Mouse (Mus musculus) ovary, adult 18-20 months (tissue): ENCODE measurements around the gene Cyb5rl.
A peak's percentile ranks its signal among the peaks of the same experiment; 100 is the strongest.
"Not testable (repeated sequence)": the region's sequence is repeated elsewhere in the genome, so short reads cannot be mapped to it uniquely, and the experiment has no call there.

Experiments used
- DNase-seq: peaks from one replicate; pipeline ENCODE4 v3.0.0; 2022; ENCODE audit warnings: low spot score, mixed read lengths

The Cyb5rl gene

DNA sequence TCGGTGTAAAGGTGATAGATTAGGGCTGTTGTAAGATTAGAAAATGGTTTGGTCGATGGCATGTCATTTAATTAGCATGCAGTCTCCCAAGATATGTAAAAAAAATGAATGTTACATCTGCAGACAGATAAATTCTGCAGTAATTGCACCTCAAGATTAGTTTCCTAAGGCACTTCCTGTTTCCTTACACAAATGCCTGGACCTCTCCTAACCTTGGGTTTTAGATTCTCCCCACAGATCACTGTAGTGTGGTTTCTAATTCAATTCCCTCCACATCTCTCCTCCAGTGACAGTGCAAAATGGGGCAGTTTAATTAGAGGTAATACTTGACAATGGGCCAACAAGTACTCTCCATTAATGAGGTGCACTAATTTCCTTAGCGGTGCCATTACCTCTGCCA, 3.6 kb upstream of the Cyb5rl start:
- no peak for DNase-seq

DNA sequence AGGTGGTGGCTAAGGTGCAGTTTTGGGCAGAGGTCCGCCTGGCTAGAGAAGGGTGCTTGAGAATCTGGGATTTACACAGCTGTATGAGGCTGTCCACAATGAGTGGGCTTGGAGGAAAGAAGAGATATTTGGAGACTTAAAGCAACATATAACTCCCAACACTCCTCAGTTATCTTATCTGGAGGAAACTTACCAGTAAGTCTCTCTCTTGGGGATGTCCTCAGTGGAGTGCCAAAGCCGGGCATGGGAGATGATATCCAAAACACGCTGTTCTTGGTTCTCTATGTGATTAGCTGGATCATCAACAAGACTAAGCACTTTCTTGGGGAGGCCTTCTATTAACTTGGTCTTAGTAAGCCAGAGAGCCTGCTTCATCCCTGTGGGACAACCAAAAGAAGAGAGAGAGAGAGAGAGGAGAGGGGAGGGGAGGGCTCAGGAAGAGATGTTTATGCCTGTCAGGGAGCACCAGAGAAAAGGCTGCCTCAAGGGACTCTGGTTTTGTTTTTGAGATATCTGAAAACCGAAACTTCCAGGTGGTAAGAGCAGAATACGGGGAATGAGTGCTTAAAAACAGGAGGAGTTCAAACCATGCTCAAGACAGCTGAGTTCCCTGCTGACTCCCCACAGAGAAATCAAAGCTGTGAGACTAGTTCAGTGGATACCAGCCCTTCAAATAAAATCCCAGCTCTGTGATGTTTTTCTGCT, 2.2 kb upstream of the Cyb5rl start:
- DNase-seq: no peak

DNA sequence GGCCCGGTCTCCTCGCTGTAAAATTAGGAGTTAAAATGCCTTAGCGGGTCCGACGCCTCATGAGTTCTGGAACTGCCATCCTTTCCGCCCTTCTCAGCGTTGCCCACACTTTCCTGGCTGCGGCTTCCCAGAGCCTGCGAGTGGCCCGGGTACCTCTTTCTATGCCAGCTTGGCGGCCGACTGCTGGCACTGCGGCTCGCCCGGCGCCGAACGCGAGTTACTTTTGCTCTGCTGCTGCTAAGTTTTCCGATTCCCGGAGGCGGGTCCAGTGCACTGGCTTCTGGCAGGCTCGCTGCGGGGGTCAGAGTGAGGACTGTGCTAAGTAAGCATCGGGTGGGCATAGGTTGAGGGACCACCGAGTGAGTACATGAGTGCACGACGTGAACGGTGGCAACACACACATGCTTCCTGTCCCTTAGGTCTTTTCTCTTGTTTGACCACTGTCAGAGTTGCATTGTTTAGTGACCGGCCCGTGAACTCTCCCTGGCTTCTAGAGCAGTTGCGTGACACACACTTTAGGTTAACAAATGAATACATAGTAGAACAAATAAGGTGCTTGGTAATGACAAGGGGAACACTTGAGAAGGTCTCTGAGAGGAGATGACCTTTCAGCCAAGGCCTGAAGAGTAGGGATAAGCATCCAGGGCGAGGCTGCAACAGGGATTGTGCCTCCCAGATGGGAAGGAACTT, 508 bp downstream of the Cyb5rl start:
- DNase-seq: no peak

DNA sequence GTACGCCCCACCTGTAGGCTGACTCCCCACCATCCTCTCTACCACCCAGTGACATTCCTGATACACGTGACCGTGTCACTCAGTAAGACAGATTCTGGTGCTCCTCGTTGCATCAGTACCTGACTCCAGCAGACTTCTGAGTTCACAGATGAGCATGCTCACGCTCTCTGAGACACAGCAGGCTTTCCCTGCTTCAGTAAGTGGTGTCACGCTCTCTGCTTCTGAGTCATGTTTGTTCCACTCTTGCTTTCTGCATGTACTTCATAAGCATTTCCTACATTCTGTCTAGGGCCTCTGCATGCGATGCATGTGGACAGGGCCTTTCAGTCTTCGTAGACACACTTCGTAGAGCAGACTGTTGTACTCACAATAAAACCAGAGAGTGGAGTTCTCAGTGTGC, 5.6 kb downstream of the Cyb5rl start:
- DNase-seq: no peak

DNA sequence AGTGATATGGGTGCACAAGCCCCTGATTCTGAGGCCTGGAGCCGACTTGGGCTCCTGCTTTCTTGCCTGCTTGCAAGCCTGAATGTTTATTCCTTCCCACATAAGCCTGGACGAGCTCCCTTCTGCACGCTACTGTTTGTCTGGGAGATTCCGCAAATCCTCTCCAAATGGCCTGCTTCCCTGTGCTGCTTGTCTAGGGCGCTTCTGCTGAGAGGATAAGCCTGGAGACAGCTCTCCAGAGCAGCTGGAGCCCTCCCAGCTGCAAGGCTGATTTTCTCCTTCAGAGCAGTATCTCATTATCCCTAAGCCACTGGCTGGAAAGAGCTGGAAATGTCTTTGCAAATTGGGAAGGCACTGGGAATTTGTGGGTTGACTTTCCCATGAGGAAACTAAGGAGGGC, 8.7 kb downstream of the Cyb5rl start:
- no peak for DNase-seq

DNA sequence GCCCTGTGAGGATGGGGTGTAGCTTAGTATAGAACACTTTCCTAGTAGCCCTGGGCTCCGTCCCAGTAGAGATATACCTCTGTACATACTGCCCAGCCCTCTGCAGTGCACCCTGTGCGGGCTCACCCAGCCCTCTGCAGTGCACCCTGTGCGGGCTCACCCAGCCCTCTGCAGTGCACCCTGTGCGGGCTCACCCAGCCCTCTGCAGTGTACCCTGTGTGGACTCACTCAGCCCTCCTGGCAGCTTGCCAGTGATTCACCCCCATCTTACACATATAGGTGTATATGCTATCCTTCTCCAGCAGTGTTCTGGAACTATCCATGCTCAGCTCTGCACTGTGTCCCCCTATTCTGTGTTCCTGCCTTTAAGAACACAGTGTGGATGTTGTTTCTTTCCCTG, 12.1 kb downstream of the Cyb5rl start:
- no peak for DNase-seq

DNA sequence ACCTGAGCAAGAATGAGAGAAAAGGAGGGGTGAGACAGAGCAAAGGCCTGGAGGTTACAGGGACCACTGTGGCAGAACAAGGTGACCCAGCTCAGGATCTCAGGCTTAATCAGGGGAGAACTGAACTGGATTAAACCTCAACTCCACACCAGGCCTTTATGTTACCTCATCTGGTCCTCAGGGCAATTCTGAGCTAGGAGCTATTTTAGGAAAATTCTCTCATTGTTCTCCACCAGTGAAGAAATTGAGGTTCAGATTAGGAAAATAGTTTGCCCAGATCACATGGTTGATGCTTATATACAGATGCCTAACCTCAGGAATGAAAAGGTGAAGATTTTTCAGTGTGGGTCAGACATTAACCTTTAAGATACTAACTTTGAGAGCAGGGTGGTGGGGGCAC, 12.9 kb downstream of the Cyb5rl start:
- DNase-seq: no peak

DNA sequence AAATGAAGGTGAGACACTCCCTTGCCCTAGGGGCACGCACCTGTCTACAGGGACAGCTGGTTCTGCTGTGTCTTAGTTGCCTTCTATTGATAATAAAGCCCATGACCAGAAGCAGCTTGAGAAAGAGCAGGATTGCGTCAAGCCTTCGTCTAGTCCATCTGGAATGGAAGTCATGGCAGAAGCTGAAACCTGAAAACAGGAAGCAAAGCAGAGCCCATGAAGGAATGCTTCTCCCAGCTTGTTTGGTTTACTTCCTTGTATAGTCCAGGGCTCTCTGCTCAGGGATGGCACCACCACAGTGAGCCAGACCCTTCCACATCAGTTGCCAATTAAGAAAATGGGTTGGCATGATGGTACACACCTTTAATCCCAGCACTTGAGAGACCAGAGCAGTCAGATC, 15.4 kb downstream of the Cyb5rl start:
- DNase-seq: no peak

DNA sequence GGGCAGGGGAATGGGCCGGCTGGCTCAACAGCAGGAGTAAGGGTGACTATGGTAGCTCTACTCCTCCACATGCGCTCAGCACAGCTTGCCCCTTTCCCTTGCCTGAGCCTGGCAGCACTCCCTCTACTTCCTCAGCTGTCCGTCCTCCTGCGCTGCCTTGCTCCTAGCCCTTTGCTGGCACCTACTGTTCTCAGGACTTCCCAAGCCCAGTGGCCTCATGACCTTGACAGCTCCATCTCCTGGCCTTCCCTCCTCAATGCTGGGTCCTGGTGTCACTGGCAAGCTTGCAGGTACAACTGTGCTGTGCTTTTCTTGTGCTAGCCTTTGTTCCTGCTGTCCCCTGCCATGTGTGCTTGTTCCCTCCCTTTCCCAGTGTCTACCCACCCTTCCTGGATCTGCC, 16.3 kb downstream of the Cyb5rl start:
- no peak for DNase-seq

DNA sequence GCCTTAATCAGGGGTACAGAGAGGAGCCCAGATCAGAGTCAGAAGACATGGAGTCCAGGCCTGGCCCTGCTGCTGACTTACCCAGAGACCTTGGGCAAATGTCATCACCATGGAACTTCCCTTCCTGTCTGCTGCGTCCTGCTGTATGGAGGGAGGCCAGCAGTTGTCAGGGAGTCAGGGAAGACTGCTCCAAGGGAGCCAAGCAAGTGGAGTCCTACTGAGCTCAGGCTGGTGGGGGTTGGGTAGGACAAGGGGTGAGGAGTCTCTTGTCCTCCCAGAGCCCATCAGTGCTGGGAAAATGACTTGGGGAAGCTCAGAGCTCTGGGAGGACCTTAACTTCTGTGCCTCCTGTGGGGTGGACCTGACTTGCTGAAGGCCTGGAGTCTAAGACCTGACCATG, 17.6 kb downstream of the Cyb5rl start:
- DNase-seq: no peak

DNA sequence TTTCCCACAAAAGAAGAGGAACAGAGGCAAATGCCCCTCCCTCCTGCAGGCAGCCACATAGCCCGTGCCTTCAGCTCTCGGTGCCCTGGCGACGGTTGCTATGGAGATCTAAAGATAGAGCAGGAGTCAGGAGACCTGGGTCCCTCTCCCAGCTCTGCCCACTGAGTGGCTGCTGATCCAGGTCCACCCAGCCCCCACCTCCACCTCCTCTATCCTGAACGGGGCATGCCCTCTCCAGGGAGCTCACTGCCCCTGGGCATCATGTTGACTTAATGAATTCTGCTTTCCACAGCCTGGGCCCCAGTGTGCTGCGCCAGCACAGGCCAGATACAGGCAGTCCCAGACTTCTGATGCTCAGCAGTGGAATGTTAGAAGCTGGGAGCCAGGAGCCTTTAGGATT, 18.1 kb downstream of the Cyb5rl start:
- DNase-seq: no peak

DNA sequence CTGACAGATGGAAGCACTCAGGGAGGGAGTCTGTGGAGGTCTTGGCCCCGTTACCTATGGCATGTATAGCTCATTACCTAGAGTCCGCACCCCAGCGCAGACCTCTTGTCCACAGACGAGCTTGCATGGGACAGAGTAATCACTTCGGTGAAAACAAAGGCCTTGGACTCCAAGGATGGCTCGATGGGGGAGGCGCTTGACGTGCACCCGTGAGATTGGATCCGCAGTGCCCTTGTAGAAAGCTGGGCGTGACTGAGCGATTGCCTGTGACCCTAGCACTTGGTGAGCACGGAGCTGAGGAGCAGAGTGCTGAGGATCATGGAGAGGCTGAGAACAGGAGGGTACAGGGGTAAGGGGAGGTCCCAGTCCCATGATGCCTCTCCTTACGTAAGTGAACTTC, 24.9 kb downstream of the Cyb5rl start:
- peak; percentile 76 for DNase-seq

DNA sequence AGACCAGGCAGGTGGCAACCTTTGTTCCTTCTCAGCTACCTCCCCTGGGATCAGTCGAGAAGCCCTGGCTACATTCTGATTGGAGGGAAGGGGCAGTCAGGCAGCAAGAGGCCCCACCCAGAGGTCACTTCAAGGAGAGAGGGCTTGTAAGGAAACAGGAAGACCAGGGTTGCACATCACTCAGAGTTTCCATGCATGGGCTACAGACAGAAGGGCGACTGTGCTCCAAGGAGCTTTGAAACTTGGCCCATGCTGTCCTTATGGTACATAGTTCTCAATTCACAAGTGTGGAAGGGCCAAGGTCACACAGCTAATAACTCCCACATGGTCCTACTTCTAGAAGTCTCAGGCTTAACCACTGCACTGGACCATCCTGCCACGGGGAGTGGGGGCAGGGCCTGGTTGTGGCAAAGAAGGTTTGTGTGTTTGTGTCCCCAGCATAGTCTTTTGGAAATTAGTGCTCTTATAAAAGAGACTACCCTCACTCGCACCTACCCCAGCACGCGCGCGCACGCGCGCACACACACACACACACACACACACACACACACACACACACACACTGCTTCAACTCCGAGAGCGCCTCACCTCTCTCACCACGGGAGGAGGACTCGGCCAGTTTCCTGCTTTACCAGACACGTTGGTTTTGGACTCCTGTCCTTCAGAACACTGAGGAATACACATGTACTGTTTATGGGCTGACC, 27.8 kb downstream of the Cyb5rl start:
- DNase-seq: no peak

DNA sequence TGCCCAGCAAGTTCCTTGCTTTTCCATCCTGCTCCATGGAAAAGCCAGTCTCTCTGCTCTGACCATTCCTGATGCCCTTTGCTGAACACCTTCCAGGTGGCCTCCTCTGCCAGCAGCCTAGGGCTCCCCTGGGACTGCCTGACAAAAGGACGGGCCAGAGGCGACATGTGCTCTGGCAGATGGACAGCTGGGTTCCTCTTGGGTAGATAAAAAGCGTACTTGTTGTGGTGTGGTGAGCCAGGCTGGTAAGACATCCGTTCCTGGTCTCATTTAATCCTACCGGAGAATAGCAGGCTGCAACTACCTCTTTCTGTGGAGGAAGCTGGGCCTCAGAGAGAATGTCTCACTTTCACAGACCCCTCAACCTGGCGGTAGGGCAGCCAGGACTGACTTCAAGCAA, 29.3 kb downstream of the Cyb5rl start:
- no peak for DNase-seq

DNA sequence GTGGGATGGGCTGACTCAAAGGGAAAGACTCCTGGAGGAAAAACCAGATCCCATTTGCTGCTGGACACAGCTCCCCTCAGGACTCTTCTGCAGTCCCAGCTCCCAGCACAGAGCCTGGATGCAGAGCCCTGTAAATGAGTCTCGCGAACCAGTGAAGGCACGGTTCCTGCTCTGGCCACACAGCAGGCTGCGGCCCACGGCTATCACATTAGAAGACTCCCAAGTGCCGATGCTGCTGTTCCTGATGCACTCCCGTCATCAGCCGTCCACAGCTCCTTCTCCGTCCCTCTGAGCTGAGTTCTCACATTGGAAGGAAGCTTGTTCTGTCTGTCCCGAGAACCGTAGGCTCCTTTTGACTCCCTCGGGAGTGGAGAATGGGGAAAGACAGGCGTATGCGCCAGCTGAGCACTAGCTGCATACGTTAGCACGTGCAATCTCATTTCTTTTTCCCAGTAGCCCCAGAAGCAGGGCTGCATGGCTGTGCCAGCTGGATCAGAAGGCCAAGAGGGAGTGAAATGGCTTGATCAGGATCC, 30.1 kb downstream of the Cyb5rl start, which contains the start of gene Cdcp2:
Cdcp2 (plus strand) TSS at position 51 of the 533 bp plus-strand sequence.
- DNase-seq: no peak

DNA sequence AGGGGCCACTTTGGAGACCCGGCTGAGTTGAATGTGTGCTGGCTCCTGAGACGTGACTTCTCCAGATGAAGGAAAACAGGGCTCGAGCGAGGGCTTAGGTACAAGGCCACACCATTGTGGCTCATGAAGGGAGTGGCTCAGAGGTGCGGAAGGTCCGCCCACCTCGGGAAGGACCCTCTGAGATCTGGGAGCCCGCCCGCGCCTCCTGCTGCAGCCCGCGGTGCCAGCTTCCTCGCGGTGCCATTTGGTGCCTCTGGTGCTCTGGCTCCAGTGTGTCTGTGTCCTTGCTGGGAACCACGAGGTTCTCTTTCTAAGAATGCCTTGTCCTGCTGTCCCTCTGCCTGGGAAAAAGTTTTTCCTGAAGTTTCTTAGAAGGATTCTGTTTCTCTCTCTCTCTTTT, 31.1 kb downstream of the Cyb5rl start:
- no peak for DNase-seq

DNA sequence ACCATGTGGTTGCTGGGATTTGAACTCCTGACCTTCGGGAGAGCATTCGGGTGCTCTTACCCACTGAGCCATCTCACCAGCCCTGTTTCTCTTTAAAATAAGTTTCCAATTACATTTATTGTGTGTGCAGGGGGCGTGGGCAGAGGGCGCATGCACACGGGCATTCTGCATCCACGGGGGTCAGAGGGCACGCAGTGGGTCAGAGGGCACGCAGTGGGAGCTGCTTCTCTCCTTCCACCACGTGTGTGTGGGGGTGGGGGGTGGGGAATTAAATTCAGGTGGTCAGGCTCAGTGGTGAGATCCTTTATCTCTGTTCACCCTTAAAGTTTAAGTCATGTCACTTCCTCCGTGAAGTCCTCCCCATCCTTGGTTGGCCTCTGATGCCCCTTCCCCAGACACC, 31.6 kb downstream of the Cyb5rl start:
- DNase-seq: no peak

DNA sequence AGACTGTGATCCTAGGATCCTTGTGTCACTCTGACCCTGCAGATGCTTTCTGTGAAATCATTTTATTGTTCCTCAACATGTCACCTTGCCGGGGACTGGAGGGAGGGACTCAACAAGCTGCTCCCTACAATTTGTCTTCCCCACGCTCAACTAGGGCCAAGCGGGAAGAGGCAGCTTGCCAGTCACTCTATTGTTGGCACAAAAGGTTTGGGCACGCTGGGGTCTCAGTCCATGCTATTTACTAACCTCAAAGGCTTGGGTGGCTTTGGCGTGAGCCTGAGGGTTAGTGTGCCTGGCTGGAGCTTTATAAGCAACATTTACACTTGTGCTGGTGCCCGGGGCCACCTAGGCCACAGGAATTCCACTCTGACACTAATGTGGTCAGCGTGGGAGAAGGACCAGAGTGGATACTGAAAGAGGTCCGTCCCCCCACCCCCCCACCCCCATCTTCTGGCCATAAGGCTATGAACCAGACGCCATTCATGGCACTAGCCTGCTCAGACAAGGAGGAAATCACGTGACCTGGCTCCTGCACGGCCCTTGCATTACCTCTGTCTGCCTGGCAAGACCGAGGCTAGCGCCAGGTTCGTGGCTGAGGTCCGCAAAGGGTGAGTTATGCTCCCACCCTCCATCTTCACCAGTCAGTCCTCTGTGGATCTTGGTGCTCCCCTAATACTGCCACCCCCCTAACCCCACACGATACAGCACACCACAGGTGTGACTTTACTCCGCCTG, 32.2 kb downstream of the Cyb5rl start:
- no peak for DNase-seq

DNA sequence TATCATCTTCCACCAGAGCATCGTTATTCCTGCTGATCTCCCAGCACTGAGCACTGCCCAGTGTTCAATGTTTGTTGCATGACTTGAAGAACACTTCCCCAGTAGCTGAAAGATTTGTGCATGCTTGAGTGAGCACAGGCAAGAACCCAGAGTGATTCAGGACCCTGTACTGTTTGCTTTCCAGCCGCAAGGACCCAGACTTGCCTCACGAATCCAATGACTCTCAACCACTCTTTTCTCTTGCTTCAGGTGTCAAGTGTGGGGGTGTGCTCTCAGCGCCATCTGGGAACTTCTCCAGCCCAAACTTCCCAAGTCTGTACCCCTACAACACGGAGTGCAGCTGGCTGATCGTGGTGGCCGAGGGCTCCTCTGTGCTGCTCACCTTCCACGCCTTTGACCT, 35.4 kb downstream of the Cyb5rl start:
- DNase-seq: no peak

DNA sequence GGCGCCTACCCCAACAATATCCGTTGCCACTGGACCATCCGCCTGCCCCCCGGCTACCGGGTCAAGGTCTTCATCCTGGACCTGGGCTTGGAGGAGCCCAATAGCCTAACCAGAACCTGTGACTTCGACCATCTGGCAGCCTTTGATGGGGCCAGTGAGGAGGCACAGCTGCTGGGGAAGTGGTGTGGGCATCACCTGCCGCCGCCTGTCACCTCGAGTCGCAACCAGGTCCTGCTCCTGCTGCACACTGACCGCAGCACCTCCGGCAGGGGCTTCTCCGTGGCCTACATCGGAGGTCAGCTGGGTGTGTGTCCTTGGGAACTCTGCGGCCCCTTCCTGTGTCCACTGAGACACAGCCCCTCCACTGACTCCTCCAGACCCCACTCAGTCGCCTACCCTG, 40.0 kb downstream of the Cyb5rl start:
- no peak for DNase-seq

DNA sequence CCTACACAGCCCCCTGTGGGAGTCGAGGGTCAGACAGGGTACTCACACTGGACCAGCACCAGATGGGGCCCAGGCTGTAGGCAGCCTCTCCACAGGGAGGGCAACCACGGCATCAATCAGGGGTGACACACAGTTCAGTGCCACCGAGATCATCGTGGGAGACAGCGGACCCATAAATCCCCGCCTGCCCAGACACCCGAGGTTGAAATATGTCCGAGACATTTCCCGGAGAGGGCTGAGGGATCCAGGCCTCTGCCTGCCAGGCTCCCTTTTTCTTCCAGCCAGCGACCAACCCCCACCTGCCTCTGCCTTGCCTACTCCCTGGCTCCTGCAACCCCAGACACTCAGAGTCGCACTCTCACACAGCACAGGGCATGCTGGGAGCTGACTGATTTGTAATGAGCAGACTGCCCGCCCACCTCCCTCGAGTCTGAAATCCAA, 41.5 kb downstream of the Cyb5rl start:
- no peak for DNase-seq

DNA sequence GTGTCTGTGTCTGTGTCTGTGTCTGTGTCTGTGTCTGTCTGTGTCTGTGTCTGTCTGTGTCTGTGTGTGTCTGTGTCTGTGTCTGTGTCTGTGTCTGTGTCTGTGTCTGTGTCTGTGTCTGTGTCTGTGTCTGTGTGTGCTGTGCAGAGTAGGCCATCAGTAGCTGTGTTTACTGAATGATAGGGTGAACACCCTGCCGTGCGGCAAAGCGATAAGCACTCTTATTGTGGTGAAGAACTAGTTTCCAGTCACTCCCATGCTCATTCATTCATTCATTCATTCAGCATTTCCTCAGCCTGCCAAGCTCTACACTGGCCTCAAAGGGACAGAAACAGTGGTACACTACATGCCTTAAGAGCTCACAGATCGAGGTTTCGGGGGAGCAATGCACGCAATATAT, 42.4 kb downstream of the Cyb5rl start:
- DNase-seq: not testable (repeated sequence)
